Mouse (Mus musculus): ENCODE results near the gene Slco3a1.

Slco3a1 gene

GRCm38 (mm10) chr7:74340419-74340954 is 214.1 kb downstream of the Slco3a1 start:
- no peak for DNase-seq

DNA sequence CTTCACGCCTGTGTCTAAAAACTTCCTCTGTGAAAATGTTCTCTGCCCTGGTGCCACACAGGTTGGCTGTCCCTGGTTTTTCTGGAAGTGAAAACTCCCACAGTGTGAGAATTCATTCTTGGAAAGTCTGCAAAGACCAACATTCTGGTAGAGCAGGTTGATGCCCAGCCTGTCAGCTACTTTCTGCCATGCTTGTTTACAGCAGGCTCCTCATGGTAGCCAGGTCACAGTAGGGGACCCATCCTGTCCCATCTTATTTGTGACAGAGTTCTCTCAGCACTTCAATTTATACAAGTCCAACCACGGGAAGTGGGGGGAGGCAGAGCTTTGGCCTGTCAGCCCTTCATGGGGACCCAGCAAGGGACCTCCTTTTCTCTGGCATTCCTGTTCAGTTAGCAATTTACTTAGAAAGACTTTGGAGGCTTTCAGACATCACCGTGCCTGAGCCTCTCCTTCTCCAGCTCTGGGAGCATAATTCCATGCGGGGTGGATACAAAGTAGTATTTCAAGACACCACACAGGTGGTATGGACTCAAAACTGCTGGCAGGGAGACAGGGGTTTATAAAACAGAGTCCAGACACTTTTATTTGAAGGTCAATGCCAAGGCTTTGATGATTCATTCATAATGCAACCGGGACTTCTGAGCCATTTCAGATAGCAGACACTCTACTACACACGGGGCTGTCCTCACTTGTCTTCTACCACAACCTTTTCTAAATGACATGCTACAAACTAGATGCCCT is 216.7 kb downstream of the Slco3a1 start:
- DNase-seq, result peak; percentile 29

DNA sequence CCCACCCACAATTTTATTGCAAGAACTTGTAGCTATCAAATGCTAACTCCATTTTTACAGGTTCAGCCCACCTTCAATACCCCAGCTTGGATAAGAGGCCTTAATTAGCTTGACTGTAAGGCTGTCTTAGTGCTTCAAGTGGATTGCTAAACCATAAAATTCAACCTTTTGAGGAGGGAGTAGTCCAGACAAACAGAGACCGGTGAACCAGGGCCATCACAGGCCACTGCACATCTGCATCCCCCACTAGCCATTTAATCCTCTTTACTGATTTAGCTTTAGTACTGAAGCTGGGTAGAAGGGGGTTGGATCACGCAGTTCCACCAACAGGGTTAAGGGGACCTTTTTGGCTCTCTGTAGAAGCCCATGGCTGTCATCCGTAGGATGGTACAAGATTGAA is 222.3 kb downstream of the Slco3a1 start:
- no peak for DNase-seq

DNA sequence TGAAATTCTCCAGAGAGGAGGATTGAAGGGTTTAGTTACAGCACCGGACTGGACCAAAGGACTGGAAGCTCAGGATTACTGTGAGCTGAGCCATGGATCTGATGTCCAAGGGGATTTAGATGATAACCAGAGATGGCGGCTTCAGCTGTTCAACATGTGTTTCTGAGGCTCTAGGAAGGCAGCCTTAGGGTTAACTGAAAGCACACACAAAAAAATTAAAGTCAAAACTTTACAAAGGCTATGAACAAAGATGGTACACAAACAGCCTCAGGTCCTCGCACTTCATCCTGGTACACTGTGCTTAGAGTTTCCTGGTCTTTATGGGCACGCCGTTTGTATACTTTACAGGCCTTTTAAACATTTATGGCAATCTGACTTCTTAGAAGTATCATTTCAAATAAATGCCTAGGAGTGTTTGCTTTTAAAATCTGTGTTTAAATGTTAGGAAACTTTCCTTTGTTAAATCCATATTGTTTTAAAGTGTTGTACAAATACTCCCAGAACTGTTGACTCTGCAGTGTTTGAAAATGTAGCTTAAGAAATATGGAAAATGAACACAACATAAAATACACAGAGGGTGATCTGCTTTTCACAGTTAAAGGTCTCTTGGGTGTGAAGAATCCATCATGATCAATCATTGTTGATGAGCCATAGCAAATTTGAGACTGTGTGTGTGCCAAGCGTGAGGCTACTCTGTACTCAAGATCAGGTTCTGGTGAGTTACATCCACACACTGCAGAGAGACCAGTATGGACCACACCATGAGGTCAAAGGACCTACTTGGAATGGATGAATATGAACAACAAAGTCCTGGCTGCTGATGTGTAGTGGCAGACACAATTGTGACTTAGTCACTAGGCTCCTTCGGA is 223.5 kb downstream of the Slco3a1 start:
- DNase-seq, result no peak

- DNase-seq, result no peak
These were observed 224.3 kb downstream of the Slco3a1 start for GRCm38 (mm10) chr7:74330117-74330857.

DNA sequence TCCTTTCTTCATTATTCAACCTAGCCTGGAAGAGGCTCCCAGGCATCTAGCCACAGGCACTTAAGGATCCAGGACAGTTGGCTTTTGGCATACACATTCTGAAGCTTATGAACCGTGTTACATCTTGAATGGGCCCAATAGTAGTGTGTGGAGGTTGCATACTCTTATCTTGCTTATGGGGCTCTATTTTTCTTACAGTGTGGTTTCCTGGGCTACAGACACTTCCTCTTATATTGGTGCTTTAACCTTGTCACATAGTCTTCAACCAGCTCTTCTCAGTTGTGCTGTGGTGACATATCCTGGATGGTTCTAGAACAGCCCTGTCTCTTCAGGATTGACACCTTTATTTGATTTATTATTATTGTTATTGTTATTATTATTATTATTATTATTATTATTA is 225.6 kb downstream of the Slco3a1 start:
- DNase-seq, result no peak

GRCm38 (mm10) chr7:74327716-74328115 is 226.9 kb downstream of the Slco3a1 start:
- DNase-seq, result no peak

DNA sequence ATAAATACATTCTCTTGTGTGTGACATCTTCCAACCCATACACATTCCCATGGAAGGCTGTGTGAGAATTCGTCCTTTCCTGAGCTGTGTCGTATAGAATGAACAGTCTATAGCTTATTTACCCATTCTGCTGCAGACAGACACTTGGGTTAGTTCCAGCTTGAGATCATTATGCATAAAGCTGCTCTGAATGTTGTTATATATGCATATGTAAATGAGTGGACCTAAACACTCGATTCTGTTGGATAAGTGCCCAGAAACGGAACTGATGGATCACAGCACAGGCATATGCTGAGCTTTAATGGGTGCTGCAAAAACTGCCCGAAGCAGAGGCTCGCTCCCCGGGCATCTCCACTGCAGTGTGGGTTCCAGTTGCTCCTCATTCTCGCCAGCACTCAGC is 229.5 kb downstream of the Slco3a1 start:
- DNase-seq, result no peak

- DNase-seq, result no peak
These were observed 230.9 kb downstream of the Slco3a1 start for GRCm38 (mm10) chr7:74323683-74324082.

DNA sequence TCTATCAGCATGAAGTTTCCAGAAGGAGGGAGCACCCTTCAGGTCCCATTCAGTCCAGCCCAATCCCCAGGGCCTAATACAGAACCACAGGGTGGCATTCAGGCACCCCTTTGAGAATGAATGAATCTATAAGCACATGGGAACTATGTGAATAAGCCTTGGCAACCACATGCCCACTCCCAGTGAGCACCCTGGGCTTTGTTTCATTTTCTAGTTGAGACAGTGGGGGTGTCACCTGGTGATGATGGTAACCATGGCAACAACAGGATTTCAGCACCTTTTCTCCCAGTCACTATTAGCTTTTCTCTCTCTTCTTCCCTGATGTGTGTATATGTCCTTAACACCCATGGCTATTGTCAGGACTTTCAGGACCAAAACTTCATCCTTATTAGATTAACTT is 231.4 kb downstream of the Slco3a1 start:
- no peak for DNase-seq

DNA sequence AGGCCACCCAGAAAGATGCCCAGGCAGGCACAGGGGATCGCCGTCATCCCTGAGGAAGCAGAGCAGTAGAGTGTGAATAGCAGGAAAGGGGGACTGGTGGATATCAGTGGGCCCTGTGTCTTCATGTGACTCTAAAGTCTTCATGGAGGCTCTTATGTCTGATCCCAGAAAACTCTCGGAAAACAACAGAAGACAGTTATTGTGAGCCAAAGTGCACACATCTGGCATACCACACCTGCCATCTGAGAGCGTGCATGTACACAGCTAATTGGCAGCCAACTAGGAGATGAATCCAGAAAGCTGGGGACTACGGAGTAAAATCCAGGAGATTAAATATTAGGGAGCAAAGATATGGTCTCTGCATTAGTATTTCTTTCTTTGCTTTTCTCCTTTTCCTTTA is 233.9 kb downstream of the Slco3a1 start:
- no peak for DNase-seq

DNA sequence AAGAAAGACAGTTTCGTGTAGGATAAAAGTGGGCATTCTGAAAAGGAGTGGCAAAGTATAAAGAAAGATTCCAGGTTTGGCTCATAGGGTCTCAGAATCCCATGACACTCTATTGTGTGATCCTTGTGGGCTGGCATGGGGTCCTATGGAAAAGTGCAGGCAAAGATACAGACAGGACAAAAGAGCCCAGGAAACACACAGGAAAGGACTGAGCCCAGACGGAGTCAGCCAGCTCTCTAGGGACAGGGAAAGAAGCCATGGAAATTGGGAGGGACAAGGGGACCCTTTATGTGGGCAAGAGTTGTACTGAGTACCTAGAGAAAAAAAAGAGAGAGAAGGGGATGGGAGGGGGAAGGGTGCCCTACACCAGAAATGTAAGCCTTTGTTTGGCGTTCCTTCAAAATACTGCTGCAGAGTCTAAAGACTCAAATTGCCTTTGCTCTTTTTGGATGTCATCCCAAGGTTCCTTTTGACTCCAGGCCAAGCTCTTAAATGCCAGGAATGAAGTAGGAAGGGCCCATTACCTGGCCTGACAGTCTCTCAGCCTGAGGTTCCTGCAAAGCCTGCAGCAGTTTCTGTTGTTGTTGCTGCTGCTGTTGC is 238.6 kb downstream of the Slco3a1 start:
- peak; percentile 51 for DNase-seq

DNA sequence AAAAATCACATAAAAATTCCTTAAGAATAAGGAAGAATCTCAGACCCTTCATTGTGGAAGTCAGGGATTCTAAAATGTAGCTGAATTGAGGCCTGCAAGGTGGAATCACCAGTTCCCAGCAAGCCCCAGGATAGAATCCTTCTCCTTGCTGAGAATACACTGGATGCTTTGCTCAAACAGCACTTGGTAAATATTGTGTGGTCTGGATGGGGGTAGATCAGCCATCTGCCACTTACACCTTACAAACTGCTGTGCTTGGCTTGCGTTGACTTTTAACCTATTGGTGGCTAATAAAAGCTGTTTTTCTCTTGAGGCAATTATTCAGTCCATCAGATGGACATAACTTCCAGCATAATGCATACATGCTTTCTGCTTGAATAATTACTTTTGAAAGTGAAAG is 240.3 kb downstream of the Slco3a1 start:
- no peak for DNase-seq

DNA sequence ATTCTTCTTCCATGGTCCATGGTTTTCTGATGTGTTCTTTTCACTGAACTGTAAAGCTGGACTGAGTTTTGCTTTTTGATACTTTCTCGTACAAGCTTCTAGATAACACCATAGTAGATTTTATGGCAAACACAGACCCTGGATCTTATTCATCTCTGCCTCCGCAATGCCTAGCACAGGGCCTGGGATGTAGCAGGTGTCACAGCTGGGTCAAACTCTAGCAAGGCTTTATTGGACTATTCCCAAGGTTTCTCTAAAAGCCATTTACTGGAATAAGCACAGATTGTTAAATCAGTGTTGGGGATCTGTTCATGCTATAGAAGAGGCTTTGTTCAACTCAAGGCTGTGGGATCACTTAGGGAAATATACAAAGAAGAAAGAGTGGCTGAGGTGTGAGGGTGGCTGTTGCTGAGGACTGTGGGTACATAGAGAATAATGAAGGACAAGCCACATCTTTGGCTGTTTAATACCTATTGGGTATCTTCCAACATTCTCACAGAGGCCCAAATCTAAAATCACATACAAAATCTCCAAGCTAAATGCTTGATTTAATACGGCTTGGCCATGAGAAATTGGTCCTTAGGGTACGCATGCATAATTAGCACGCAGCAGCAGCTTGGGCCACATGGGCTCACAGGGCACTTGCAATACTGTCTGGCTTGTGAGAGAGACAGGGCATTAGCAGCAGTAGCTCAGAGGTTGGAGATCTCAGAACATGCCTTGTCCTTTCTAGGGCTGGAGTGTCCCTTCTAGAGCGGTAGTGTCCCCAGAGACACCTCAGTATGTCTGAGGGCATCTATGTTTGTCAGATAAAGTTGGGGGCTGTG is 241.1 kb downstream of the Slco3a1 start:
- DNase-seq, result no peak

DNA sequence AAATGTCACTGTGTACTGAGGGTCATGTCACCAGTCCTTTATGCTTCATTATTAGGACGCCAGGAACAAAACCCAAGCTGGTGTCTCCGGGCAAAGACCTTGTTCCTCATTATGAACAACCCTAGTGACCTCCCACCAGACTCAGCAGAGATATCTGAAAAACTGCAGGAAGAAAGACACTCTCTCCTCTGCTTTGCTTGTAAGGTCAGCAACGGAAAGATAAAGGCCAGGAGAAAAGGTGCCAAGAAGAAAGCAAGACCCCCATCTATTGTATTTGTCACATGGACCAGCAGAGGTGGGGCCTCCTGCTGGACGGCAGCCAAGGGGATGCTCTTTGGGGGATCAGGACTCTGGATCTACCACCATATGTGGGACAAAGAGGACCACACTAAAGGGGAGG is 243.0 kb downstream of the Slco3a1 start:
- DNase-seq, result no peak

- DNase-seq, result no peak
These were observed 250.8 kb downstream of the Slco3a1 start for GRCm38 (mm10) chr7:74303611-74304300.

GRCm38 (mm10) chr7:74303081-74303480 is 251.5 kb downstream of the Slco3a1 start:
- no peak for DNase-seq

DNA sequence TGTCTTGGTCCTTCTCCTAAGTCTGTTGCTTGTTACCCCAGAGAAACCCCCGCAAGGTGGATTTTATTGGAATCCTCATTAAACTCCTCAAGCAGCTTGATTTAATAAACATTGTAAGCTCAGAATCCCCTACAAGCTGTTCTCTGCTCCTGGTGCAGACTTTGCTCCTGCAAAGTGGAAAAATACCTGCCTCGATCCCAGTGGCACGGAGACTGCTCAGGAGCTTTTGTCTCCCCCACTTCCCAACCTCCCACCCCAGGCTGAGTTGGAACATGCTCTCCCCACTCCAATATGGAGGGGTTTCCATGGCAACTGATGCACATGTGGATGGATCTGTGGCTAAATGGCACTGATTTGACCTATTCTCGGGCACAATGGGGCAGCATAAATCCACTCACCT is 268.0 kb downstream of the Slco3a1 start:
- DNase-seq, result no peak

GRCm38 (mm10) chr7:74280371-74280770 is 274.2 kb downstream of the Slco3a1 start:
- DNase-seq, result no peak

- DNase-seq, result no peak
These were observed 275.2 kb downstream of the Slco3a1 start for GRCm38 (mm10) chr7:74279356-74279755.

GRCm38 (mm10) chr7:74270089-74270394 is 284.5 kb downstream of the Slco3a1 start:
- DNase-seq, result no peak

All from cerebellum, adult 11 months (tissue).